ENCODE assay signal across 15 mouse cellular contexts in genomic region chr2:32055357-32055965, GRCm38 (mm10). TPM values are rescaled to one million over a fixed set of nuclear protein-coding genes. Genes with fewer than 3 reads are reported as not detected.
A peak's percentile ranks its signal among the peaks of the same experiment; 100 is the strongest.
DNase-seq lines count a peak whose midpoint lies in the region; ATAC-seq lines count a peak whose summit lies in the region.
"Had no signal": no experiment of that assay in that cellular context is flagged by ENCODE, and none has a peak within 500 bp of the region (broad histone marks: within the 10 kb centered on the region; RNA-seq: fewer than 3 reads in every experiment).

No protein-coding gene starts in this region.

- no peaks in the 10 kb centered on the region for H3K9me3 ChIP-seq in heart, embryonic 12.5 days (replicated peaks)
- H3K9me3 ChIP-seq in midbrain, embryonic 10.5 days (replicated peaks) = no peaks in the 10 kb centered on the region
- no peaks in the 10 kb centered on the region for H3K9me3 ChIP-seq in midbrain, embryonic 15.5 days
- H3K9me3 ChIP-seq: embryonic facial prominence, embryonic 12.5 days; kidney, embryonic 15.5 days; neural tube, embryonic 12.5 days had no signal

- no peaks in the 10 kb centered on the region for H3K27me3 ChIP-seq in heart, embryonic 12.5 days (replicated peaks)
- peaks cover 49% of the 10 kb centered on the region for H3K27me3 ChIP-seq in midbrain, embryonic 10.5 days (ENCODE audit: low read depth, poor library complexity, severe bottlenecking)
- no peaks in the 10 kb centered on the region; the same call in none of the 2 replicates for H3K27me3 ChIP-seq in midbrain, embryonic 15.5 days (replicated peaks)
- H3K27me3 ChIP-seq: embryonic facial prominence, embryonic 12.5 days; kidney, embryonic 15.5 days; neural tube, embryonic 12.5 days had no signal

- H3K27ac ChIP-seq in heart, embryonic 12.5 days (ENCODE audit: poor library complexity, severe bottlenecking) = peak overlapping the region; percentile 93
- no peak overlapping the region for H3K27ac ChIP-seq in midbrain, embryonic 10.5 days (replicated peaks)
- H3K27ac ChIP-seq in midbrain, embryonic 15.5 days = no peak overlapping the region
- H3K27ac ChIP-seq: embryonic facial prominence, embryonic 12.5 days; kidney, embryonic 15.5 days; neural tube, embryonic 12.5 days had no signal

- 36% methylated on average over 7 of the region's 7 CpGs for WGBS in heart, embryonic 12.5 days
- 53% methylated on average over 7 of the region's 7 CpGs for WGBS in midbrain, embryonic 10.5 days
- 44% methylated on average over 7 of the region's 7 CpGs for WGBS in midbrain, embryonic 15.5 days

- intact Hi-C loops in heart, postnatal 10 days (cut with DNase I) = no loop called here

- no peak overlapping the region for H3K4me3 ChIP-seq in heart, embryonic 12.5 days
- H3K4me3 ChIP-seq in midbrain, embryonic 10.5 days = no peak overlapping the region
- no peak overlapping the region for H3K4me3 ChIP-seq in midbrain, embryonic 15.5 days
- H3K4me3 ChIP-seq: embryonic facial prominence, embryonic 12.5 days; kidney, embryonic 15.5 days; neural tube, embryonic 12.5 days had no signal

- no peak for DNase-seq in heart, postnatal 10 days
- peak; percentile 48 for DNase-seq in midbrain, embryonic 10.5 days (ENCODE audit: low spot score)
- peak; percentile 41 for DNase-seq in embryo, embryonic 11 days
- DNase-seq in mesoderm, embryonic 11.5 days (ENCODE audit: low read depth, low spot score) = peak; percentile 45
- no peak for DNase-seq in layer of hippocampus, postnatal 36 days
- DNase-seq: cerebellum, adult 8-10 months; forebrain, postnatal 0 days; gastrocnemius, postnatal 14 days; lung, embryonic 14.5 days; right cerebral cortex, adult 18-20 months had no signal

- H3K4me1 ChIP-seq in heart, embryonic 12.5 days (replicated peaks) = peaks cover 76% of the 10 kb centered on the region
- H3K4me1 ChIP-seq in midbrain, embryonic 10.5 days = peaks cover 24% of the 10 kb centered on the region
- no peaks in the 10 kb centered on the region for H3K4me1 ChIP-seq in midbrain, embryonic 15.5 days

- 0 out of 2 replicates have a peak, but pooled peaks have one; percentile 31 for ATAC-seq in heart, embryonic 12.5 days (ENCODE audit: insufficient number of reproducible peaks, low FRiP score)
- ATAC-seq in midbrain, embryonic 15.5 days (replicated peaks) = no peak
- ATAC-seq: forebrain, postnatal 0 days had no signal

- H3K4me2 ChIP-seq in heart, embryonic 12.5 days = peak overlapping the region; percentile 11
- H3K4me2 ChIP-seq in midbrain, embryonic 15.5 days = no peak overlapping the region
- H3K4me2 ChIP-seq: embryonic facial prominence, embryonic 12.5 days; kidney, embryonic 15.5 days; lung, embryonic 14.5 days; neural tube, embryonic 12.5 days had no signal

- no peak overlapping the region for H3K9ac ChIP-seq in heart, embryonic 12.5 days
- no peak overlapping the region for H3K9ac ChIP-seq in midbrain, embryonic 15.5 days
- H3K9ac ChIP-seq: embryonic facial prominence, embryonic 12.5 days; forebrain, postnatal 0 days; kidney, embryonic 15.5 days; lung, embryonic 14.5 days; neural tube, embryonic 12.5 days had no signal

- H3K36me3 ChIP-seq in heart, embryonic 12.5 days = peaks cover 29% of the 10 kb centered on the region
- peaks cover 30% of the 10 kb centered on the region for H3K36me3 ChIP-seq in midbrain, embryonic 10.5 days
- H3K36me3 ChIP-seq in midbrain, embryonic 15.5 days (replicated peaks) = peaks cover 17% of the 10 kb centered on the region; the same call in 1 of the 2 replicates

RNA-seq across cellular contexts. Expression of gene Fam78a, which starts 29.2 kb away (rescaled TPM):
- polyA plus RNA-seq in heart, embryonic 12.5 days (2016; fragmentation: Nextera tagmentation; extraction: Ambion mirVana) = 48.1 and 50.7 TPM in 2 replicates
- 10 to 100 TPM; 24.3 to 38.1 TPM for total RNA-seq in heart, postnatal 10 days (2021)
- 1.3 and 1.6 TPM in 2 replicates for polyA plus RNA-seq in midbrain, embryonic 10.5 days (2016; fragmentation: Nextera tagmentation; extraction: Ambion mirVana)
- 0.65 and 0.80 TPM in 2 replicates for polyA plus RNA-seq in midbrain, embryonic 15.5 days (2015; fragmentation: Nextera tagmentation; extraction: Ambion mirVana)
- total RNA-seq in layer of hippocampus, postnatal 36 days (2021) = 1 to 10 TPM; 4.5 to 5.3 TPM

RNA-seq across cellular contexts. Expression of gene Plpp7, which starts 39.9 kb away (rescaled TPM):
- 11.4 and 13.6 TPM in 2 replicates for polyA plus RNA-seq in heart, embryonic 12.5 days (2016; fragmentation: Nextera tagmentation; extraction: Ambion mirVana)
- 10 to 100 TPM; 29.3 to 31.6 TPM for total RNA-seq in heart, postnatal 10 days (2021)
- polyA plus RNA-seq in midbrain, embryonic 10.5 days (2016; fragmentation: Nextera tagmentation; extraction: Ambion mirVana) = 7.1 and 7.8 TPM in 2 replicates
- 25.7 and 26.7 TPM in 2 replicates for polyA plus RNA-seq in midbrain, embryonic 15.5 days (2015; fragmentation: Nextera tagmentation; extraction: Ambion mirVana)
- 10 to 100 TPM; 23.2 to 24.9 TPM for total RNA-seq in layer of hippocampus, postnatal 36 days (2021)

Comparison
In these comparisons a context has a peak if more than half of its experiments do, and no peak if none do; other contexts are left out.
1. DNase-seq: peak in midbrain, embryonic 10.5 days (single experiment), embryo, embryonic 11 days (single experiment) and mesoderm, embryonic 11.5 days (single experiment); none in heart, postnatal 10 days (0 of 2) and layer of hippocampus, postnatal 36 days (0 of 2).
2. RNA of gene Fam78a, which starts 29.2 kb away (polyA plus RNA-seq): 48.1 to 50.7 TPM in heart, embryonic 12.5 days; 1.3 to 1.6 TPM in midbrain, embryonic 10.5 days and 0.65 to 0.80 TPM in midbrain, embryonic 15.5 days; every median in the first group is over 10 times any median in the second.